Mouse (Mus musculus): ENCODE measurements at regions not wholly inside any gene's neighbourhood (a gene's known extent, or its start where the extent isn't known, plus 50 kb on each side); places are given as distances from the start of the nearest gene placed in this dataset.

- TF ChIP-seq CTCF (conservative IDR thresholded peaks at IDR 0.05; ENCODE audit: low read length) (no peak), NANOG (IDR thresholded peaks at IDR 0.05; ENCODE audit: borderline replicate concordance, low read length) (no peak), POU5F1 (IDR thresholded peaks at IDR 0.05; ENCODE audit: borderline replicate concordance, low read length) (no peak)
- Histone ChIP-seq H3K9me3 (ENCODE audit: low read length) (no peaks in the 10 kb centered on the region), H3K4me3 (replicated peaks; ENCODE audit: low read length) (no peak overlapping the region), H3K27me3 (ENCODE audit: insufficient read depth, low read length) (no peaks in the 10 kb centered on the region), H3K4me1 (replicated peaks; ENCODE audit: low read depth, low read length) (no peaks in the 10 kb centered on the region), H3K36me3 (ENCODE audit: insufficient read depth, low read length) (no peaks in the 10 kb centered on the region)
These were observed 524.0 kb downstream of the Gm9195 start for GRCm38 (mm10) chr14:71967646-71968045.

- H3K4me1 ChIP-seq (replicated peaks; ENCODE audit: low read depth, low read length) = no peaks in the 10 kb centered on the region
- no peaks in the 10 kb centered on the region for H3K9me3 ChIP-seq (ENCODE audit: low read length)
- H3K4me3 ChIP-seq (replicated peaks; ENCODE audit: low read length) = no peak overlapping the region
- TF ChIP-seq CTCF (conservative IDR thresholded peaks at IDR 0.05; ENCODE audit: low read length) = no peak
- TF ChIP-seq NANOG (IDR thresholded peaks at IDR 0.05; ENCODE audit: borderline replicate concordance, low read length) = no peak
- no peak for TF ChIP-seq POU5F1 (IDR thresholded peaks at IDR 0.05; ENCODE audit: borderline replicate concordance, low read length)
- H3K27me3 ChIP-seq (ENCODE audit: insufficient read depth, low read length) = no peaks in the 10 kb centered on the region
- no peaks in the 10 kb centered on the region for H3K36me3 ChIP-seq (ENCODE audit: insufficient read depth, low read length)
These were observed 528.1 kb downstream of the Gm9195 start for GRCm38 (mm10) chr14:71963389-71964169.

- TF ChIP-seq CTCF (conservative IDR thresholded peaks at IDR 0.05; ENCODE audit: low read length) (no peak), POU5F1 (IDR thresholded peaks at IDR 0.05; ENCODE audit: borderline replicate concordance, low read length) (no peak), NANOG (IDR thresholded peaks at IDR 0.05; ENCODE audit: borderline replicate concordance, low read length) (no peak)
- H3K4me1 ChIP-seq (replicated peaks; ENCODE audit: low read depth, low read length) = no peaks in the 10 kb centered on the region
- no peaks in the 10 kb centered on the region for H3K27me3 ChIP-seq (ENCODE audit: insufficient read depth, low read length)
- H3K9me3 ChIP-seq (ENCODE audit: low read length) = no peaks in the 10 kb centered on the region
- H3K36me3 ChIP-seq (ENCODE audit: insufficient read depth, low read length) = no peaks in the 10 kb centered on the region
- no peak overlapping the region for H3K4me3 ChIP-seq (replicated peaks; ENCODE audit: low read length)
These were observed 542.9 kb downstream of the Gm9195 start for GRCm38 (mm10) chr14:71948701-71949100.

GRCm38 (mm10) chr14:71937157-71937485 is 554.5 kb downstream of the Gm9195 start:
- TF ChIP-seq CTCF (conservative IDR thresholded peaks at IDR 0.05; ENCODE audit: low read length) = no peak
- TF ChIP-seq POU5F1 (IDR thresholded peaks at IDR 0.05; ENCODE audit: borderline replicate concordance, low read length) = no peak
- no peak for TF ChIP-seq NANOG (IDR thresholded peaks at IDR 0.05; ENCODE audit: borderline replicate concordance, low read length)
- Histone ChIP-seq H3K4me3 (replicated peaks; ENCODE audit: low read length) (no peak overlapping the region), H3K9me3 (ENCODE audit: low read length) (no peaks in the 10 kb centered on the region), H3K36me3 (ENCODE audit: insufficient read depth, low read length) (no peaks in the 10 kb centered on the region), H3K4me1 (replicated peaks; ENCODE audit: low read depth, low read length) (no peaks in the 10 kb centered on the region), H3K27me3 (ENCODE audit: insufficient read depth, low read length) (no peaks in the 10 kb centered on the region)

GRCm38 (mm10) chr14:71936373-71937156 is 555.1 kb downstream of the Gm9195 start:
- Histone ChIP-seq H3K4me3 (replicated peaks; ENCODE audit: low read length) (no peak overlapping the region), H3K9me3 (ENCODE audit: low read length) (no peaks in the 10 kb centered on the region), H3K27me3 (ENCODE audit: insufficient read depth, low read length) (no peaks in the 10 kb centered on the region), H3K4me1 (replicated peaks; ENCODE audit: low read depth, low read length) (no peaks in the 10 kb centered on the region), H3K36me3 (ENCODE audit: insufficient read depth, low read length) (no peaks in the 10 kb centered on the region)
- TF ChIP-seq NANOG (IDR thresholded peaks at IDR 0.05; ENCODE audit: borderline replicate concordance, low read length) = no peak
- TF ChIP-seq CTCF (conservative IDR thresholded peaks at IDR 0.05; ENCODE audit: low read length) = no peak
- no peak for TF ChIP-seq POU5F1 (IDR thresholded peaks at IDR 0.05; ENCODE audit: borderline replicate concordance, low read length)

- no peaks in the 10 kb centered on the region for H3K27me3 ChIP-seq (ENCODE audit: insufficient read depth, low read length)
- no peaks in the 10 kb centered on the region for H3K4me1 ChIP-seq (replicated peaks; ENCODE audit: low read depth, low read length)
- no peak for TF ChIP-seq NANOG (IDR thresholded peaks at IDR 0.05; ENCODE audit: borderline replicate concordance, low read length)
- TF ChIP-seq CTCF (conservative IDR thresholded peaks at IDR 0.05; ENCODE audit: low read length) = no peak
- TF ChIP-seq POU5F1 (IDR thresholded peaks at IDR 0.05; ENCODE audit: borderline replicate concordance, low read length) = no peak
- no peaks in the 10 kb centered on the region for H3K36me3 ChIP-seq (ENCODE audit: insufficient read depth, low read length)
- H3K9me3 ChIP-seq (ENCODE audit: low read length) = no peaks in the 10 kb centered on the region; the same call in 1 of the 2 replicates
- H3K4me3 ChIP-seq (replicated peaks; ENCODE audit: low read length) = no peak overlapping the region
These were observed 575.7 kb downstream of the Gm9195 start for GRCm38 (mm10) chr14:71915964-71916363.

- H3K36me3 ChIP-seq (ENCODE audit: insufficient read depth, low read length) = no peaks in the 10 kb centered on the region
- no peaks in the 10 kb centered on the region for H3K4me1 ChIP-seq (replicated peaks; ENCODE audit: low read depth, low read length)
- H3K9me3 ChIP-seq (ENCODE audit: low read length) = peaks cover 23% of the 10 kb centered on the region; the same call in 1 of the 2 replicates
- H3K27me3 ChIP-seq (ENCODE audit: insufficient read depth, low read length) = no peaks in the 10 kb centered on the region
- H3K4me3 ChIP-seq (replicated peaks; ENCODE audit: low read length) = no peak overlapping the region
- TF ChIP-seq POU5F1 (IDR thresholded peaks at IDR 0.05; ENCODE audit: borderline replicate concordance, low read length) = no peak
- TF ChIP-seq CTCF (conservative IDR thresholded peaks at IDR 0.05; ENCODE audit: low read length) = no peak
These were observed 580.7 kb downstream of the Gm9195 start for GRCm38 (mm10) chr14:71910936-71911335.

GRCm38 (mm10) chr14:71895468-71895867 is 596.2 kb downstream of the Gm9195 start:
- Histone ChIP-seq H3K9me3 (ENCODE audit: low read length) (peaks cover 14% of the 10 kb centered on the region), H3K36me3 (ENCODE audit: insufficient read depth, low read length) (no peaks in the 10 kb centered on the region), H3K27me3 (ENCODE audit: insufficient read depth, low read length) (no peaks in the 10 kb centered on the region), H3K4me3 (replicated peaks; ENCODE audit: low read length) (no peak overlapping the region), H3K4me1 (replicated peaks; ENCODE audit: low read depth, low read length) (no peaks in the 10 kb centered on the region)
- no peak for TF ChIP-seq POU5F1 (IDR thresholded peaks at IDR 0.05; ENCODE audit: borderline replicate concordance, low read length)

All from E14TG2a.4 (cell line).